Comparison of ENCODE assay signal across 13 mouse cellular contexts in genomic region chr15:97186034-97186433, GRCm38 (mm10).
DNase-seq lines count a peak whose midpoint lies in the region; ATAC-seq and TF ChIP-seq lines count a peak whose summit lies in the region.
"Had no signal": no experiment of that assay in that cellular context is flagged by ENCODE, and none has a peak within 500 bp of the region (broad histone marks: within the 10 kb centered on the region; RNA-seq: fewer than 3 reads in every experiment).

No protein-coding gene starts in this region.

- no peaks in the 10 kb centered on the region for H3K36me3 ChIP-seq in intestine, postnatal 0 days (ENCODE audit: control insufficient read depth, insufficient read depth)
- H3K36me3 ChIP-seq in intestine, embryonic 16.5 days (ENCODE audit: control insufficient read depth, insufficient read depth, low read length), result no peaks in the 10 kb centered on the region
- H3K36me3 ChIP-seq: forebrain, embryonic 12.5 days had no signal

- DNase-seq in adrenal gland, postnatal 14 days, result peak; percentile 28
- no peak for DNase-seq in adrenal gland, adult 18-20 months (ENCODE audit: low spot score in 2 of 2)
- peak; percentile 22 for DNase-seq in ovary, postnatal 36 days (ENCODE audit: low spot score)
- no peak for DNase-seq in ovary, postnatal 14 days (ENCODE audit: low spot score)
- DNase-seq in lung, postnatal 4 days, result peak; percentile 41 to 53
- DNase-seq: cerebellum, adult 9-11 months; heart, postnatal 10 days; right cerebral cortex, postnatal 14 days had no signal

- no peak overlapping the region for H3K9ac ChIP-seq in intestine, postnatal 0 days (ENCODE audit: low read depth, low read length)
- no peak overlapping the region for H3K9ac ChIP-seq in intestine, embryonic 16.5 days (ENCODE audit: low read depth, low read length)
- H3K9ac ChIP-seq: forebrain, embryonic 12.5 days had no signal

- 59% methylated on average over 8 of the region's 8 CpGs for WGBS in intestine, postnatal 0 days
- 62% methylated on average over 8 of the region's 8 CpGs for WGBS in intestine, embryonic 16.5 days

- H3K27me3 ChIP-seq in intestine, postnatal 0 days (replicated peaks; ENCODE audit: control insufficient read depth, insufficient read depth, low read length), result no peaks in the 10 kb centered on the region
- no peaks in the 10 kb centered on the region for H3K27me3 ChIP-seq in intestine, embryonic 16.5 days (replicated peaks; ENCODE audit: control insufficient read depth, insufficient read depth, low read length)
- H3K27me3 ChIP-seq: forebrain, embryonic 12.5 days had no signal

- H3K27ac ChIP-seq in intestine, postnatal 0 days (ENCODE audit: low read depth, low read length), result no peak overlapping the region
- no peak overlapping the region for H3K27ac ChIP-seq in intestine, embryonic 16.5 days (ENCODE audit: low read length)
- H3K27ac ChIP-seq: forebrain, embryonic 12.5 days had no signal

- no peaks in the 10 kb centered on the region for H3K9me3 ChIP-seq in intestine, postnatal 0 days (ENCODE audit: control insufficient read depth)
- H3K9me3 ChIP-seq in intestine, embryonic 16.5 days (ENCODE audit: control insufficient read depth, low read length), result no peaks in the 10 kb centered on the region
- H3K9me3 ChIP-seq: forebrain, embryonic 12.5 days had no signal

- TF ChIP-seq CTCF in intestine, postnatal 0 days (IDR thresholded peaks at IDR 0.05; ENCODE audit: low read depth), result peak; percentile 52

- no peak for ATAC-seq in intestine, postnatal 0 days
- no peak for ATAC-seq in intestine, embryonic 16.5 days
- ATAC-seq in monocyte, adult 5-6 weeks (replicated peaks; ENCODE audit: insufficient number of reproducible peaks, low FRiP score, low TSS enrichment, poor library complexity, severe bottlenecking), result no peak
- ATAC-seq: inflammation-experienced regulatory T-cells, adult 6 months had no signal

- no peaks in the 10 kb centered on the region for H3K4me1 ChIP-seq in intestine, postnatal 0 days (replicated peaks; ENCODE audit: control insufficient read depth, insufficient read depth, low read length)
- peaks cover 2% of the 10 kb centered on the region; the same call in 1 of the 2 replicates for H3K4me1 ChIP-seq in intestine, embryonic 16.5 days (ENCODE audit: control insufficient read depth, insufficient read depth, low read length)

- H3K4me2 ChIP-seq in intestine, postnatal 0 days (replicated peaks; ENCODE audit: low read depth), result no peak overlapping the region
- no peak overlapping the region for H3K4me2 ChIP-seq in intestine, embryonic 16.5 days (ENCODE audit: low read depth, low read length)
- H3K4me2 ChIP-seq: forebrain, embryonic 12.5 days had no signal

- no peak overlapping the region for H3K4me3 ChIP-seq in intestine, postnatal 0 days (ENCODE audit: low read depth, low read length)
- no peak overlapping the region for H3K4me3 ChIP-seq in intestine, embryonic 16.5 days (ENCODE audit: low read length)
- H3K4me3 ChIP-seq: forebrain, embryonic 12.5 days had no signal

Comparison
In these comparisons a context has a peak if more than half of its experiments do, and no peak if none do; other contexts are left out.
1. DNase-seq: peak in adrenal gland, postnatal 14 days (single experiment), ovary, postnatal 36 days (single experiment) and lung, postnatal 4 days (2 of 2); none in adrenal gland, adult 18-20 months (0 of 2) and ovary, postnatal 14 days (single experiment).